Mouse (Mus musculus) brain, embryonic 14.5 days (tissue): ENCODE measurements at regions not wholly inside any gene's neighbourhood (a gene's known extent, or its start where the extent isn't known, plus 50 kb on each side); places are given as distances from the start of the nearest gene placed in this dataset.

ENCODE experiments used
- CTCF ChIP-seq: fragments of 200-500 bp; IDR thresholded peaks from 2 replicates; pipeline ENCODE4 v1.5.1; 2012; ENCODE audit warnings: inconsistent platforms, mild to moderate bottlenecking, moderate library complexity, borderline replicate concordance; ENCODE audit not compliant: insufficient read depth, insufficient read length; ENCODE audit errors: extremely low read depth
- POLR2A ChIP-seq: fragments of 200-500 bp; IDR thresholded peaks from 2 replicates; pipeline ENCODE4 v1.6.1; 2012; ENCODE audit warnings: mild to moderate bottlenecking, inconsistent platforms, borderline replicate concordance; ENCODE audit not compliant: poor library complexity, insufficient read depth, insufficient read length, severe bottlenecking; ENCODE audit errors: extremely low read depth

DNA sequence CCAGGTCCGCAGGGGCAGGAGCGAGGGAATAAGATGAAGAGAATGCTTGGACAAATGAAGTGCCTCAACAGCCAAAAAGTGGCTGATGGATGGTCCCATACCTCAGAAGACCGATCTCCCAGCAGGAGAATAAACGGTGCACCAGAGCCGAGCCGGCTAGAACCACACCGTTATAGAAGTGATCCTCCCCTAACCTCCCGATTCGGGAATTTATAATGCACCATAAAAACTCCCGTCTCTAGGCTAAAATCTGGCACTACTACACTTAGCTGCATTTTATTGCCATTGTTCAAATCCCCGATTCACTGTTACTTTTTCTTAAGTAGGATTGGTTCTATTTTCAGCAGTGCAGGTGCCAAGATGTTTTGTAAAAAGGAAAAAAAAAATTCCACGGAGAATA lies 54.6 kb upstream of the Cdh6 start:
- no peak for TF ChIP-seq POLR2A
- no peak for TF ChIP-seq CTCF
